Mouse (Mus musculus) midbrain, postnatal 0 days (tissue): ENCODE results near the gene Cotl1. TPM values are rescaled to one million over a fixed set of nuclear protein-coding genes. Genes with fewer than 3 reads are reported as not detected.
A peak's percentile ranks its signal among the peaks of the same experiment; 100 is the strongest.

ENCODE experiments used
- ATAC-seq: fragments of 200-750 bp; cut with Nextera tagmentation; 2 replicates; pipeline ENCODE4 v1.8.0; 2017; ENCODE audit warnings: moderate number of reproducible peaks, mild to moderate bottlenecking, moderate TSS enrichment, moderate library complexity; ENCODE audit not compliant: low FRiP score
- DNase-seq: peaks from one replicate; pipeline ENCODE4 v3.0.0-alpha.2; 2015; ENCODE audit warnings: low spot score
- H3K27ac ChIP-seq: fragments of 300-500 bp; sonication (generic); 2 replicates; pipeline ENCODE4 v1.5.1; 2014; ENCODE audit warnings: low read depth, mild to moderate bottlenecking, low read length, mixed read lengths
- H3K27me3 ChIP-seq: fragments of 300-500 bp; sonication (generic); 2 replicates; pipeline ENCODE4 v1.6.1; 2014; ENCODE audit warnings: low read length, control low read depth, mixed read lengths; ENCODE audit not compliant: insufficient read depth
- H3K36me3 ChIP-seq: fragments of 300-500 bp; sonication (generic); 2 replicates; pipeline ENCODE4 v1.6.1; 2014; ENCODE audit warnings: low read length, control low read depth, mixed read lengths; ENCODE audit not compliant: insufficient read depth
- H3K4me1 ChIP-seq: fragments of 300-500 bp; sonication (generic); 2 replicates; pipeline ENCODE4 v1.6.1; 2014; ENCODE audit warnings: mild to moderate bottlenecking, control low read depth, antibody characterized with exemption, low read length, mixed read lengths; ENCODE audit not compliant: insufficient read depth
- H3K4me2 ChIP-seq: fragments of 300-500 bp; sonication (generic); 2 replicates; pipeline ENCODE4 v1.6.1; 2014; ENCODE audit warnings: low read depth, mild to moderate bottlenecking, low read length, mixed read lengths; ENCODE audit not compliant: poor library complexity, severe bottlenecking
- H3K4me3 ChIP-seq: fragments of 300-500 bp; sonication (generic); 2 replicates; pipeline ENCODE4 v1.5.1; 2014; ENCODE audit warnings: low read depth, mild to moderate bottlenecking, low read length, moderate library complexity
- H3K9ac ChIP-seq: fragments of 300-500 bp; sonication (generic); replicated peaks from 2 replicates; pipeline ENCODE4 v1.6.1; 2014; ENCODE audit warnings: mild to moderate bottlenecking, low read length, moderate library complexity, mixed read lengths; ENCODE audit not compliant: poor library complexity, severe bottlenecking
- H3K9me3 ChIP-seq: fragments of 300-500 bp; sonication (generic); 2 replicates; pipeline ENCODE4 v1.6.1; 2016; ENCODE audit warnings: low read length, control low read depth
- CTCF ChIP-seq: IDR thresholded peaks from 2 replicates; pipeline ENCODE4 v1.5.1; 2016; ENCODE audit warnings: antibody characterized with exemption, mild to moderate bottlenecking
- WGBS: fragments of 180-500 bp; shearing (Covaris S2); extraction: QIAGEN DNeasy Blood & Tissue Kit; methylation state at CpG from one replicate; pipeline ENCODE4 v1.1.7; 2014; 5-methylcytosine and 5-hydroxymethylcytosine counted together
- polyA plus RNA-seq: library from polyadenylated mRNA; unstranded; fragments of >200 nt; fragmentation: Nextera tagmentation; extraction: Ambion mirVana; gene quantifications from 2 replicates; pipeline ENCODE4 v1.2.1, GENCODE M21; 2015
- total RNA-seq: library from RNA; depleted of rRNA; stranded (reverse); fragments of >200 nt; gene quantifications from 2 replicates; pipeline ENCODE4 v1.2.3, GENCODE M21; 2014

Gene Cotl1
- total and polyA plus RNA-seq, 2 experiments from 2014 or later, result 112 to 223 TPM

GRCm38 (mm10) chr8:119788607-119789381, 51.5 kb downstream of the Cotl1 start:
- Histone ChIP-seq H3K4me3 (no peak overlapping the region), H3K9ac (no peak overlapping the region), H3K36me3 (no peaks in the 10 kb centered on the region), H3K4me2 (no peak overlapping the region), H3K9me3 (no peaks in the 10 kb centered on the region), H3K4me1 (peaks cover 4% of the 10 kb centered on the region; the same call in 1 of the 2 replicates), H3K27ac (no peak overlapping the region), H3K27me3 (no peaks in the 10 kb centered on the region)
- WGBS, result 81% methylated on average over 9 of the region's 9 CpGs
- ATAC-seq, result no peak
- DNase-seq, result no peak
- no peak for TF ChIP-seq CTCF

- H3K4me1 ChIP-seq, result peaks cover 4% of the 10 kb centered on the region; the same call in 1 of the 2 replicates
- no peak for TF ChIP-seq CTCF
- no peak overlapping the region for H3K27ac ChIP-seq
- DNase-seq (no peak), ATAC-seq (no peak)
- 50% methylated on average over 4 of the region's 4 CpGs for WGBS
- no peaks in the 10 kb centered on the region for H3K36me3 ChIP-seq
- H3K27me3 ChIP-seq, result no peaks in the 10 kb centered on the region
- no peak overlapping the region for H3K4me2 ChIP-seq
- H3K9me3 ChIP-seq, result no peaks in the 10 kb centered on the region
- no peak overlapping the region for H3K4me3 ChIP-seq
- H3K9ac ChIP-seq, result no peak overlapping the region
These were observed 53.0 kb downstream of the Cotl1 start for GRCm38 (mm10) chr8:119787341-119787740.

GRCm38 (mm10) chr8:119786871-119787270, 53.5 kb downstream of the Cotl1 start:
- 78% methylated on average over 3 of the region's 3 CpGs for WGBS
- DNase-seq (no peak), ATAC-seq (no peak)
- Histone ChIP-seq H3K27ac (no peak overlapping the region), H3K9ac (no peak overlapping the region), H3K4me1 (peaks cover 4% of the 10 kb centered on the region; the same call in 1 of the 2 replicates), H3K4me2 (no peak overlapping the region), H3K27me3 (no peaks in the 10 kb centered on the region), H3K36me3 (no peaks in the 10 kb centered on the region), H3K9me3 (no peaks in the 10 kb centered on the region), H3K4me3 (no peak overlapping the region)
- no peak for TF ChIP-seq CTCF

GRCm38 (mm10) chr8:119785764-119786405, 54.5 kb downstream of the Cotl1 start:
- Histone ChIP-seq H3K4me2 (no peak overlapping the region), H3K4me3 (no peak overlapping the region), H3K9ac (no peak overlapping the region), H3K27ac (no peak overlapping the region), H3K27me3 (no peaks in the 10 kb centered on the region), H3K36me3 (no peaks in the 10 kb centered on the region), H3K9me3 (no peaks in the 10 kb centered on the region), H3K4me1 (peaks cover 2% of the 10 kb centered on the region; the same call in 1 of the 2 replicates)
- DNase-seq (peak; percentile 64), ATAC-seq (no peak)
- 45% methylated on average over 17 of the region's 18 CpGs for WGBS
- TF ChIP-seq CTCF, result no peak

GRCm38 (mm10) chr8:119784676-119785075, 55.7 kb downstream of the Cotl1 start:
- 49% methylated on average over 7 of the region's 7 CpGs for WGBS
- ATAC-seq (no peak), DNase-seq (no peak)
- TF ChIP-seq CTCF, result no peak
- Histone ChIP-seq H3K4me2 (no peak overlapping the region), H3K4me1 (peaks cover 2% of the 10 kb centered on the region; the same call in 1 of the 2 replicates), H3K9ac (no peak overlapping the region), H3K27me3 (no peaks in the 10 kb centered on the region), H3K4me3 (no peak overlapping the region), H3K36me3 (no peaks in the 10 kb centered on the region), H3K9me3 (no peaks in the 10 kb centered on the region), H3K27ac (no peak overlapping the region)

GRCm38 (mm10) chr8:119784141-119784574, 56.2 kb downstream of the Cotl1 start:
- no peak overlapping the region for H3K27ac ChIP-seq
- no peak overlapping the region for H3K4me2 ChIP-seq
- no peaks in the 10 kb centered on the region for H3K9me3 ChIP-seq
- no peaks in the 10 kb centered on the region for H3K36me3 ChIP-seq
- no peaks in the 10 kb centered on the region for H3K27me3 ChIP-seq
- peaks cover 2% of the 10 kb centered on the region; the same call in 1 of the 2 replicates for H3K4me1 ChIP-seq
- WGBS, result 53% methylated on average over 9 of the region's 9 CpGs
- H3K4me3 ChIP-seq, result no peak overlapping the region
- no peak for TF ChIP-seq CTCF
- ATAC-seq, result no peak
- DNase-seq, result no peak
- H3K9ac ChIP-seq, result no peak overlapping the region
